Mouse (Mus musculus) neural tube, embryonic 11.5 days (tissue): ENCODE data around the gene Kctd10. TPM values are rescaled to one million over a fixed set of nuclear protein-coding genes. Genes with fewer than 3 reads are reported as not detected.

Experiments
- ATAC-seq: fragments of 200-750 bp; cut with Nextera tagmentation; 2 replicates; pipeline ENCODE4 v1.8.0; 2017; ENCODE audit warnings: moderate number of reproducible peaks, mild to moderate bottlenecking, moderate TSS enrichment, moderate library complexity; ENCODE audit not compliant: insufficient read depth, low FRiP score, low TSS enrichment
- DNase-seq: peaks from one replicate; pipeline ENCODE4 v3.0.0-alpha.2; 2015; ENCODE audit warnings: low spot score
- H3K27ac ChIP-seq: fragments of 300-500 bp; sonication (generic); 2 replicates; pipeline ENCODE4 v1.5.1; 2014; ENCODE audit warnings: low read depth, mild to moderate bottlenecking, low read length
- H3K27me3 ChIP-seq: fragments of 300-500 bp; sonication (generic); 2 replicates; pipeline ENCODE4 v1.6.1; 2014; ENCODE audit warnings: mild to moderate bottlenecking, low read length, mixed read lengths; ENCODE audit not compliant: control insufficient read depth, insufficient read depth
- H3K36me3 ChIP-seq: fragments of 300-500 bp; sonication (generic); 2 replicates; pipeline ENCODE4 v1.6.1; 2014; ENCODE audit warnings: mild to moderate bottlenecking, low read length, moderate library complexity, mixed read lengths; ENCODE audit not compliant: control insufficient read depth, insufficient read depth
- H3K4me1 ChIP-seq: fragments of 300-500 bp; sonication (generic); 2 replicates; pipeline ENCODE4 v1.6.1; 2014; ENCODE audit warnings: low read length, mixed read lengths; ENCODE audit not compliant: control insufficient read depth, insufficient read depth
- H3K4me2 ChIP-seq: fragments of 300-500 bp; sonication (generic); 2 replicates; pipeline ENCODE4 v1.6.1; 2014; ENCODE audit warnings: low read depth, mild to moderate bottlenecking, moderate library complexity
- H3K4me3 ChIP-seq: fragments of 300-500 bp; sonication (generic); 2 replicates; pipeline ENCODE4 v1.5.1; 2014; ENCODE audit warnings: low read depth, low read length
- H3K9ac ChIP-seq: fragments of 300-500 bp; sonication (generic); 2 replicates; pipeline ENCODE4 v1.6.1; 2014; ENCODE audit warnings: mild to moderate bottlenecking, low read length
- H3K9me3 ChIP-seq: fragments of 300-500 bp; sonication (generic); 2 replicates; pipeline ENCODE4 v1.6.1; 2016; ENCODE audit warnings: low read length; ENCODE audit not compliant: control insufficient read depth
- WGBS: fragments of 180-500 bp; shearing (Covaris S2); extraction: QIAGEN DNeasy Blood & Tissue Kit; methylation state at CpG from one replicate; pipeline ENCODE4 v1.1.7; 2014; 5-methylcytosine and 5-hydroxymethylcytosine counted together
- polyA plus RNA-seq: library from polyadenylated mRNA; unstranded; fragments of >200 nt; fragmentation: Nextera tagmentation; extraction: Ambion mirVana; gene quantifications from 2 replicates; pipeline ENCODE4 v1.2.1, GENCODE M21; 2014

Gene Kctd10
- 109 and 120 TPM in 2 replicates for polyA plus RNA-seq

- WGBS, result under 1% methylated on average over 69 of the region's 74 CpGs
- Histone ChIP-seq H3K4me1 (peaks cover 25% of the 10 kb centered on the region), H3K36me3 (peaks cover 2% of the 10 kb centered on the region; the same call in 1 of the 2 replicates), H3K9me3 (no peaks in the 10 kb centered on the region), H3K4me2 (peak within 1 kb of the TSS; percentile 70), H3K9ac (peak within 1 kb of the TSS; percentile 84), H3K27ac (peak within 1 kb of the TSS; percentile 71), H3K4me3 (peak within 1 kb of the TSS; percentile 85), H3K27me3 (no peaks in the 10 kb centered on the region)
- ATAC-seq, result peak; percentile 91
- peak; percentile 93 for DNase-seq
These were observed at the start of gene Kctd10, which contains the start of gene Ube3b for GRCm38 (mm10) chr5:114380209-114381012. Gene Kctd10, minus strand, starts transcription at chr5:114380508. Gene Ube3b, plus strand, starts transcription at chr5:114380607.

GRCm38 (mm10) chr5:114429781-114430180 lies 49.5 kb upstream of the Kctd10 start:
- H3K4me2 ChIP-seq, result no peak overlapping the region
- no peak overlapping the region for H3K27ac ChIP-seq
- 0 out of 2 replicates have a peak, but pooled peaks cover 2% of the 10 kb centered on the region for H3K36me3 ChIP-seq
- ATAC-seq, result no peak
- no peaks in the 10 kb centered on the region for H3K27me3 ChIP-seq
- WGBS, result 88% methylated on average over 7 of the region's 7 CpGs
- H3K9me3 ChIP-seq, result no peaks in the 10 kb centered on the region
- H3K9ac ChIP-seq, result no peak overlapping the region
- peaks cover 4% of the 10 kb centered on the region; the same call in 1 of the 2 replicates for H3K4me1 ChIP-seq
- DNase-seq, result no peak
- H3K4me3 ChIP-seq, result no peak overlapping the region

GRCm38 (mm10) chr5:114428621-114429020 lies 48.3 kb upstream of the Kctd10 start:
- no peak overlapping the region for H3K9ac ChIP-seq
- H3K27ac ChIP-seq, result no peak overlapping the region
- H3K4me1 ChIP-seq, result peaks cover 4% of the 10 kb centered on the region; the same call in 1 of the 2 replicates
- H3K36me3 ChIP-seq, result no peaks in the 10 kb centered on the region
- no peak overlapping the region for H3K4me2 ChIP-seq
- no peaks in the 10 kb centered on the region for H3K9me3 ChIP-seq
- no peak overlapping the region for H3K4me3 ChIP-seq
- no peaks in the 10 kb centered on the region for H3K27me3 ChIP-seq
- 60% methylated on average over 18 of the region's 18 CpGs for WGBS
- DNase-seq, result no peak
- no peak for ATAC-seq

GRCm38 (mm10) chr5:114426732-114427131 lies 46.4 kb upstream of the Kctd10 start:
- ATAC-seq, result no peak
- Histone ChIP-seq H3K27me3 (no peaks in the 10 kb centered on the region), H3K4me2 (no peak overlapping the region), H3K4me3 (no peak overlapping the region), H3K9me3 (no peaks in the 10 kb centered on the region), H3K36me3 (no peaks in the 10 kb centered on the region), H3K27ac (no peak overlapping the region), H3K4me1 (peaks cover 4% of the 10 kb centered on the region; the same call in 1 of the 2 replicates), H3K9ac (no peak overlapping the region)
- WGBS, result 71% methylated on average over 6 of the region's 6 CpGs
- DNase-seq, result no peak

GRCm38 (mm10) chr5:114423961-114424360 lies 43.7 kb upstream of the Kctd10 start:
- no peak overlapping the region for H3K4me3 ChIP-seq
- H3K9ac ChIP-seq, result no peak overlapping the region
- no peak overlapping the region for H3K4me2 ChIP-seq
- H3K27ac ChIP-seq, result no peak overlapping the region
- H3K9me3 ChIP-seq, result no peaks in the 10 kb centered on the region
- WGBS, result 81% methylated on average over 5 of the region's 5 CpGs
- no peak for ATAC-seq
- peaks cover under 1% of the 10 kb centered on the region; the same call in 1 of the 2 replicates for H3K4me1 ChIP-seq
- H3K36me3 ChIP-seq, result peaks cover 8% of the 10 kb centered on the region
- no peak for DNase-seq
- no peaks in the 10 kb centered on the region for H3K27me3 ChIP-seq

- ATAC-seq, result no peak
- H3K27me3 ChIP-seq, result no peaks in the 10 kb centered on the region
- no peak overlapping the region for H3K4me3 ChIP-seq
- H3K9me3 ChIP-seq, result no peaks in the 10 kb centered on the region
- H3K9ac ChIP-seq, result peak overlapping the region; percentile 26; the same call in 1 of the 2 replicates
- no peak overlapping the region for H3K4me2 ChIP-seq
- no peak for DNase-seq
- H3K27ac ChIP-seq, result no peak overlapping the region
- H3K36me3 ChIP-seq, result peaks cover 14% of the 10 kb centered on the region
- no peaks in the 10 kb centered on the region for H3K4me1 ChIP-seq
- WGBS, result 54% methylated on average over 5 of the region's 5 CpGs
These were observed 42.3 kb upstream of the Kctd10 start for GRCm38 (mm10) chr5:114422591-114422990.

GRCm38 (mm10) chr5:114421561-114422298 lies 41.4 kb upstream of the Kctd10 start:
- Histone ChIP-seq H3K36me3 (peaks cover 19% of the 10 kb centered on the region), H3K27ac (no peak overlapping the region)
- 79% methylated on average over 11 of the region's 11 CpGs for WGBS

GRCm38 (mm10) chr5:114418541-114418940 lies 38.2 kb upstream of the Kctd10 start:
- no peak for ATAC-seq
- Histone ChIP-seq H3K4me3 (no peak overlapping the region), H3K4me2 (no peak overlapping the region), H3K9me3 (no peaks in the 10 kb centered on the region), H3K9ac (no peak overlapping the region), H3K27ac (no peak overlapping the region), H3K36me3 (peaks cover 26% of the 10 kb centered on the region), H3K4me1 (no peaks in the 10 kb centered on the region), H3K27me3 (no peaks in the 10 kb centered on the region)
- 88% methylated on average over 8 of the region's 8 CpGs for WGBS
- DNase-seq, result peak; percentile 45

More at GRCm38 (mm10) chr5:114421561-114422298, 41.4 kb upstream of the Kctd10 start:
- Histone ChIP-seq H3K4me2 (no peak overlapping the region), H3K4me3 (no peak overlapping the region), H3K9ac (no peak overlapping the region), H3K9me3 (no peaks in the 10 kb centered on the region), H3K27me3 (no peaks in the 10 kb centered on the region), H3K4me1 (no peaks in the 10 kb centered on the region)
- DNase-seq (no peak), ATAC-seq (no peak)
